Mouse (Mus musculus) left cerebral cortex, adult 6 months (tissue): Measurements from ENCODE around the gene Gfi1. TPM values are rescaled to one million over a fixed set of nuclear protein-coding genes. Genes with fewer than 3 reads are reported as not detected.

Source experiments
- long read RNA-seq, 2 experiments: library from polyadenylated mRNA; unstranded; transcript quantifications; one replicate each; pipeline ENCODE4 v2.0.0; 2019 to 2020
- polyA plus RNA-seq: library from polyadenylated mRNA; unstranded; fragments of <200 nt; fragmentation: Nextera tagmentation; gene quantifications from 2 replicates; pipeline ENCODE4 v1.2.3, GENCODE M21; 2021

Gfi1 gene
- polyA plus RNA-seq: not detected in 2 replicates
- long read RNA-seq, experiment 1: 0 reads
- long read RNA-seq, experiment 2: 0 reads

DNA sequence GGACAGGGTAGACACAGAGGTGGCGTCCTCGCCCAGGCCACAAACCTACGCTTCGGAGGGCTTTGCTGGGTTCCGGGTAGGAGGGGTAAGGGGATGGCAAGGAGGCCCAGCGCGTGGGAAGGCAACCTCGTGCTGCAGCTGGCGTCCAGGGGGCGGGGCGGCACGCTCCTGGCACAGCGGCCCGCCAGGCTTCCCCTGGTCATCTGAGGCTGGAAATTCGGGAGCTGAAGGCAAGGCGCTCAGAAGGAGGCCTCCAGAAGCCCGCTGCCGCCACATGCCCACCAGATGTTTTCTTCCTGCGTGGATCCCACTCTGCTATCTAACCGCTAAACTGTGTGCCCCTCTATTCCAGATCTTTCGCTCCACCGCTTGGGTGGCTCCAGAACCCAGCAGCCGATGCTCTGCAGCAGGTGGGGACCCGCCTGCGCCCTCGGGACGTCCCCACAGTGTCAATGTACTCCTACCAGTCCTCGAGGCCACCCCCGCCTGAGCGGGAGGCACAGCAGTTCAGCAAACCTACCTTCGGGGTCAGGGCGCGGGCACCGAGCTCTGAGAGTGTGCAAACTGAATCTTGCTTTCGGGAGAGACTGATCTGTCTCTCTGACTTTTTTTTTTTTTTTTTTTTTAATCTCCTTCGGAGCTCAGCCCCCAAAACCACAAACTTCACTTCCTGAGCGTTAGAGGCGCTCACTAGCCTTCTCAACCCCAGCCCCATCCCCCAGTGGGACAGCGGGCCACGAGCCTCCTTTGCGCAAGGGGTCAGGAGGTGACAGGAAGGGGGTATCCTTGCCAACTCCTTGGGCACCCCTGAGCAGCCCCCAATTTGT is at the start of gene Gfi1:
Gene Gfi1 (minus strand): TSS at position 602 of the 827 bp plus-strand sequence.

Other genes with a start within 250 kb of the Gfi1 start
- 0.14 TPM in 1 of 2 replicates, not detected in the other for gene Gm42669, start 218.4 kb downstream of the Gfi1 start, polyA plus RNA-seq
- gene 1700028K03Rik, start 191.3 kb downstream of the Gfi1 start, polyA plus RNA-seq: 0.20 and 0.32 TPM in 2 replicates
- 19.3 and 26.3 TPM in 2 replicates for gene Rpap2, start 128.7 kb downstream of the Gfi1 start, polyA plus RNA-seq
- gene Glmn, start 128.1 kb downstream of the Gfi1 start, polyA plus RNA-seq: 12.4 and 14.1 TPM in 2 replicates
- not detected in 2 replicates for gene Ube2d2b, start 104.1 kb upstream of the Gfi1 start, polyA plus RNA-seq
- gene Evi5, start 149.1 kb upstream of the Gfi1 start, polyA plus RNA-seq: 31.5 and 65.1 TPM in 2 replicates
- 74.5 and 103 TPM in 2 replicates for gene Rpl5, start 174.5 kb upstream of the Gfi1 start, polyA plus RNA-seq